Mouse (Mus musculus): ENCODE measurements at regions not wholly inside any gene's neighbourhood (a gene's known extent, or its start where the extent isn't known, plus 50 kb on each side); places are given as distances from the start of the nearest gene placed in this dataset.

DNA sequence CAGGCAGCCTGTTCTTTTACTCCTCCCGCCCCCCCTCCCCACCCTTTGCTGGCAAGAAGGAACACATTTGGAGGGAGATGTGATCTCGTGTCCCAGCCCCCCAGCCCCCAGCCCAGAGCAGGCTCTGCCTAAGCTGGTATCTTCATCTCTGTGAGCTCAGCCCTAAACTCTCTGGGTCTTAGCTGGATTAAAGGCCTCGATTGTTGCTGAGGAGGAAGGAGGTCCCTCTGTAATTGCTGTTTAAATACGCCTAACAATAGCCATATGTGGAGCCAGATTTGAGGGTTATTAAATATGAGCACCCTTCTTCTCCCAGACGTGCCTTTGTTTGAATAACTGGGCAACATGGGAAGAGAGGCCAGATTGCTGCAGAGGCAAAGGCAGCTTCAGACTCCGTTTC lies 145.0 kb upstream of the Pitx1 start:
- TF ChIP-seq CTCF (IDR thresholded peaks at IDR 0.05; ENCODE audit: borderline replicate concordance, extremely low read depth, insufficient read depth, insufficient read length) (no peak), POLR2A (IDR thresholded peaks at IDR 0.05; ENCODE audit: borderline replicate concordance, extremely low read depth, insufficient read depth, insufficient read length, poor library complexity, severe bottlenecking) (no peak)

Measured in brain, embryonic 14.5 days (tissue).